Mouse (Mus musculus) CD4-positive, CD25-positive, alpha-beta regulatory T cell, adult 4 months (primary cell): Measurements from ENCODE around the gene Rlbp1. TPM values are rescaled to one million over a fixed set of nuclear protein-coding genes. Genes with fewer than 3 reads are reported as not detected.

Source experiments
- polyA plus RNA-seq, 2 experiments: library from polyadenylated mRNA; unstranded; fragments of 100-300 nt; shearing (Covaris generic); gene quantifications; one replicate each; pipeline ENCODE4 v1.2.1; 2017

Gene Rlbp1
- polyA plus RNA-seq, 2 experiments from 2014 or later: not detected

Other genes with a start within 250 kb of the Rlbp1 start
- gene Mfge8, start 238.0 kb downstream of the Rlbp1 start, polyA plus RNA-seq: 10 to 100 TPM; 17.4 to 29.5 TPM
- 10 to 100 TPM; 14.8 to 25.8 TPM for gene Abhd2, start 113.8 kb downstream of the Rlbp1 start, polyA plus RNA-seq
- gene Fanci, start 4.9 kb upstream of the Rlbp1 start, polyA plus RNA-seq: 1 to 10 TPM; 4.4 to 7.9 TPM
- 10 to 100 TPM; 29.3 to 34.8 TPM for gene Polg, start 79.3 kb upstream of the Rlbp1 start, polyA plus RNA-seq
- gene Rhcg, start 230.6 kb upstream of the Rlbp1 start, polyA plus RNA-seq: not detected